In the genomic region with DNA sequence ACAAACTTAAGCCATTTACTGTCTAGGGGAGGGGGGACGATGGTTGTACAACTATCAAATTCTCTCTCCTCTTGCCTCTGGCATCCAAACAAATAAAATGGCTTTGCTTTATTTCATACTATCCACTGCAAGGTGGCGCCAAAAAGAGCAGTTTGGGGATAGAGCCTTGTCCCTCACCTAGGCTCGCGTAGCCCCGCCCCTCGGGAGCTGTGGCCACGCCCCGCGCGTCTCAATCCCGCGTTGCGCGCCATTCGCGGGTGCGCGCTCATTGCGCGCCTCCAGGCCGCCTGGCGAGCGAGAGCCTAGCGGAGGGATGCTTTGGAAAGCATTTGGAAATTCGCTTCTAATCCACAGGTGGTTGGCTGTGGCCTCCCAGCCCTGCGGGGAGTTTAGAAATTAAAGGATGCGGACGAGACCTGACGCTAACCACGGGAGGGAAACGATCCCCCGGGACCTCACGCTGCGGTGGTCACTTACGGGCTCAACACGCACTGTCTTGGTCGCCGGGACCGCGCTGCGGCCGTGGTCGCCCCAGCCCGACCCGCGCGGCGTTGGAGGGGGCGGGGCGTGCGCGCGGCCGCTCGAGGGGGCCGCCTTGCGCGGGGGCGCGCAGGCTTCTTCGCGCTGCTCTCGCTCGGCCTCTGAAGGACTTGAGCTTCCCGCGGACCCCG, we compare ENCODE assay signal across 8 mouse cellular contexts. TPM values are rescaled to one million over a fixed set of nuclear protein-coding genes. Genes with fewer than 3 reads are reported as not detected.
A peak's percentile ranks its signal among the peaks of the same experiment; 100 is the strongest.
DNase-seq lines count a peak whose midpoint lies in the region; ATAC-seq and TF ChIP-seq lines count a peak whose summit lies in the region.

No protein-coding gene starts in this region.

- peak overlapping the region; percentile 85 for H3K27ac ChIP-seq in hindbrain, postnatal 0 days
- H3K27ac ChIP-seq in left cerebral cortex, adult 2 months: peak overlapping the region; percentile 82

- H3K27me3 ChIP-seq in hindbrain, postnatal 0 days (ENCODE audit: insufficient read depth, low read length): no peaks in the 10 kb centered on the region

- peak; percentile 60 for TF ChIP-seq CTCF in hindbrain, postnatal 0 days (IDR thresholded peaks at IDR 0.05; ENCODE audit: low read depth)
- peak; percentile 40 for TF ChIP-seq CTCF in left cerebral cortex, adult 2 months (IDR thresholded peaks at IDR 0.05)

- peak overlapping the region; percentile 79 for H3K4me3 ChIP-seq in hindbrain, postnatal 0 days (ENCODE audit: low read length)
- H3K4me3 ChIP-seq in left cerebral cortex, adult 2 months: peak overlapping the region; percentile 98

- no peaks in the 10 kb centered on the region for H3K4me1 ChIP-seq in hindbrain, postnatal 0 days (ENCODE audit: insufficient read depth, low read length)

- ATAC-seq in hindbrain, postnatal 0 days: peak; percentile 83
- peak; percentile 78 for ATAC-seq in megakaryocyte, adult 5-6 weeks (ENCODE audit: poor library complexity, severe bottlenecking)

- WGBS in hindbrain, postnatal 0 days: under 1% methylated on average over 63 of the region's 67 CpGs

- H3K9me3 ChIP-seq in hindbrain, postnatal 0 days (ENCODE audit: low read length): no peaks in the 10 kb centered on the region

- no peaks in the 10 kb centered on the region for H3K36me3 ChIP-seq in hindbrain, postnatal 0 days (ENCODE audit: insufficient read depth, low read length)

- H3K4me2 ChIP-seq in hindbrain, postnatal 0 days (ENCODE audit: low read depth, low read length): peak overlapping the region; percentile 47

- DNase-seq in T-cell, adult 2 months (ENCODE audit: low spot score): peak; percentile 93
- peak; percentile 95 to 98 for DNase-seq in cerebellum, postnatal 36 days
- DNase-seq in gastrocnemius, adult 18-20 months (ENCODE audit: low spot score): peak; percentile 84
- peak; percentile 96 for DNase-seq in hindbrain, postnatal 0 days (ENCODE audit: low spot score)
- DNase-seq in left cerebral cortex, adult 2 months (ENCODE audit: extremely low spot score in 1 of 2, low spot score in 2 of 2): peak; percentile 91 to 92
- DNase-seq in right cerebral cortex, adult 2 months (ENCODE audit: low spot score in 2 of 2): peak; percentile 86 to 90
- DNase-seq in urinary bladder, postnatal 14 days (ENCODE audit: low spot score): peak; percentile 94

- intact Hi-C loops in left cerebral cortex, adult 2 months (cut with DNase I): loop anchor here (2.0 kb wide), 1 partner anchor 33 kb away; the partner anchor contains the start of gene Asf1a

- H3K9ac ChIP-seq in hindbrain, postnatal 0 days (replicated peaks; ENCODE audit: low read length): peak overlapping the region; percentile 72

RNA-seq across cellular contexts. Expression of gene Mcm9, which starts 0.9 kb away (rescaled TPM):
- total RNA-seq in gastrocnemius, adult 18-20 months (2021): 1 to 10 TPM in 1 of 2 experiments, under 1 TPM in 1; 0.52 to 1.2 TPM
- 7.3 and 7.7 TPM in 2 replicates for total RNA-seq in hindbrain, postnatal 0 days (2014; rRNA removed)
- polyA plus RNA-seq in hindbrain, postnatal 0 days (2015; fragmentation: Nextera tagmentation; extraction: Ambion mirVana): 8.0 and 8.8 TPM in 2 replicates
- 1 to 10 TPM; 5.6 to 6.0 TPM for total RNA-seq in left cerebral cortex, adult 2 months (2021)
- 17.7 and 20.0 TPM in 2 replicates for total RNA-seq in megakaryocyte, adult 5-6 weeks (2015)
- 15.4 and 16.5 TPM in 2 replicates for total RNA-seq in megakaryocyte, adult 5-6 weeks (2017)

RNA-seq across cellular contexts. Expression of gene Asf1a, which starts 32.8 kb away (rescaled TPM):
- total RNA-seq in gastrocnemius, adult 18-20 months (2021): 10 to 100 TPM; 22.1 to 26.2 TPM
- total RNA-seq in hindbrain, postnatal 0 days (2014; rRNA removed): 25.2 and 25.6 TPM in 2 replicates
- polyA plus RNA-seq in hindbrain, postnatal 0 days (2015; fragmentation: Nextera tagmentation; extraction: Ambion mirVana): 67.2 and 68.4 TPM in 2 replicates
- total RNA-seq in left cerebral cortex, adult 2 months (2021): 10 to 100 TPM; 20.6 to 26.7 TPM
- 50.3 and 58.2 TPM in 2 replicates for total RNA-seq in megakaryocyte, adult 5-6 weeks (2015)
- total RNA-seq in megakaryocyte, adult 5-6 weeks (2017): 25.2 and 35.4 TPM in 2 replicates

Comparison
In these comparisons a context has a peak if more than half of its experiments do, and no peak if none do; other contexts are left out.
1. Peak in every context shown above with its lines: DNase-seq, ATAC-seq, H3K4me3 ChIP-seq and H3K27ac ChIP-seq.